Mouse (Mus musculus) limb, embryonic 13.5 days (tissue): ENCODE data around the gene Ap5z1. TPM values are rescaled to one million over a fixed set of nuclear protein-coding genes. Genes with fewer than 3 reads are reported as not detected.
A peak's percentile ranks its signal among the peaks of the same experiment; 100 is the strongest.

Experiments used
- ATAC-seq: fragments of 200-750 bp; cut with Nextera tagmentation; 2 replicates; pipeline ENCODE4 v1.8.0; 2017; ENCODE audit warnings: low read depth, moderate number of reproducible peaks, moderate TSS enrichment; ENCODE audit not compliant: low FRiP score
- H3K27ac ChIP-seq: fragments of 300-500 bp; sonication (generic); 2 replicates; pipeline ENCODE4 v1.5.1; 2015; ENCODE audit warnings: inconsistent platforms, mild to moderate bottlenecking, moderate library complexity
- H3K27me3 ChIP-seq: fragments of 300-500 bp; sonication (generic); 2 replicates; pipeline ENCODE4 v1.6.1; 2015; ENCODE audit warnings: mild to moderate bottlenecking, inconsistent platforms
- H3K36me3 ChIP-seq: fragments of 300-500 bp; sonication (generic); 2 replicates; pipeline ENCODE4 v1.6.1; 2015; ENCODE audit warnings: inconsistent platforms, mild to moderate bottlenecking, moderate library complexity
- H3K4me1 ChIP-seq: fragments of 300-500 bp; sonication (generic); 2 replicates; pipeline ENCODE4 v1.6.1; 2015; ENCODE audit warnings: inconsistent platforms
- H3K4me2 ChIP-seq: fragments of 300-500 bp; sonication (generic); replicated peaks from 2 replicates; pipeline ENCODE4 v1.6.1; 2015; ENCODE audit warnings: inconsistent platforms, mild to moderate bottlenecking, moderate library complexity
- H3K4me3 ChIP-seq: fragments of 300-500 bp; sonication (generic); 2 replicates; pipeline ENCODE4 v1.5.1; 2015; ENCODE audit warnings: moderate library complexity, mild to moderate bottlenecking, inconsistent platforms
- H3K9ac ChIP-seq: fragments of 300-500 bp; sonication (generic); 2 replicates; pipeline ENCODE4 v1.6.1; 2015; ENCODE audit warnings: mild to moderate bottlenecking, inconsistent platforms
- H3K9me3 ChIP-seq: fragments of 300-500 bp; sonication (generic); 2 replicates; pipeline ENCODE4 v1.6.1; 2016; ENCODE audit warnings: inconsistent platforms
- WGBS: fragments of 180-500 bp; shearing (Covaris S2); methylation state at CpG from one replicate; pipeline ENCODE4 v1.1.7; 2015; 5-methylcytosine and 5-hydroxymethylcytosine counted together
- polyA plus RNA-seq: library from polyadenylated mRNA; unstranded; fragments of >200 nt; fragmentation: Nextera tagmentation; extraction: Ambion mirVana; gene quantifications from 2 replicates; pipeline ENCODE4 v1.2.1, GENCODE M21; 2015

Ap5z1 gene
- polyA plus RNA-seq, 1 experiment from 2014 or later = 7.9 TPM

GRCm38 (mm10) chr5:142478829-142479435 lies 15.2 kb downstream of the Ap5z1 start:
- peak overlapping the region; percentile 45; the same call in 1 of the 2 replicates for H3K9ac ChIP-seq
- peaks cover 9% of the 10 kb centered on the region; the same call in 1 of the 2 replicates for H3K36me3 ChIP-seq
- 28% methylated on average over 17 of the region's 17 CpGs for WGBS
- peak overlapping the region; percentile 25 for H3K4me3 ChIP-seq
- ATAC-seq = peak; percentile 66
- 0 out of 2 replicates have a peak, but pooled peaks cover 6% of the 10 kb centered on the region for H3K4me1 ChIP-seq
- no peak overlapping the region for H3K27ac ChIP-seq
- no peaks in the 10 kb centered on the region for H3K9me3 ChIP-seq
- no peaks in the 10 kb centered on the region for H3K27me3 ChIP-seq
- peak overlapping the region; percentile 53 for H3K4me2 ChIP-seq

- Histone ChIP-seq H3K36me3 (no peaks in the 10 kb centered on the region), H3K27ac (no peak overlapping the region), H3K9me3 (no peaks in the 10 kb centered on the region), H3K4me1 (peaks cover 6% of the 10 kb centered on the region; the same call in 1 of the 2 replicates), H3K4me3 (no peak overlapping the region), H3K27me3 (no peaks in the 10 kb centered on the region), H3K9ac (no peak overlapping the region), H3K4me2 (no peak overlapping the region)
- 55% methylated on average over 2 of the region's 2 CpGs for WGBS
- no peak for ATAC-seq
Measured at GRCm38 (mm10) chr5:142482512-142482911, 18.8 kb downstream of the Ap5z1 start.

- H3K9me3 ChIP-seq = no peaks in the 10 kb centered on the region
- H3K4me1 ChIP-seq = peaks cover 6% of the 10 kb centered on the region; the same call in 1 of the 2 replicates
- no peak overlapping the region for H3K4me3 ChIP-seq
- no peak for ATAC-seq
- H3K36me3 ChIP-seq = no peaks in the 10 kb centered on the region
- no peak overlapping the region for H3K9ac ChIP-seq
- no peaks in the 10 kb centered on the region for H3K27me3 ChIP-seq
- no peak overlapping the region for H3K4me2 ChIP-seq
- 92% methylated on average over 5 of the region's 5 CpGs for WGBS
- no peak overlapping the region for H3K27ac ChIP-seq
Measured at GRCm38 (mm10) chr5:142483581-142483980, 19.8 kb downstream of the Ap5z1 start.

- H3K9ac ChIP-seq = no peak overlapping the region; the same call in 1 of the 2 replicates
- WGBS = 51% methylated on average over 9 of the region's 9 CpGs
- H3K9me3 ChIP-seq = no peaks in the 10 kb centered on the region
- H3K36me3 ChIP-seq = no peaks in the 10 kb centered on the region
- H3K27me3 ChIP-seq = no peaks in the 10 kb centered on the region
- no peaks in the 10 kb centered on the region; the same call in 1 of the 2 replicates for H3K4me1 ChIP-seq
- no peak overlapping the region for H3K27ac ChIP-seq
- H3K4me3 ChIP-seq = no peak overlapping the region
- no peak for ATAC-seq
- no peak overlapping the region for H3K4me2 ChIP-seq
Measured at GRCm38 (mm10) chr5:142486654-142487053, 22.9 kb downstream of the Ap5z1 start.

GRCm38 (mm10) chr5:142489955-142490707 lies 26.4 kb downstream of the Ap5z1 start:
- Histone ChIP-seq H3K27ac (no peak overlapping the region), H3K4me1 (peaks cover 3% of the 10 kb centered on the region), H3K36me3 (no peaks in the 10 kb centered on the region), H3K4me3 (no peak overlapping the region), H3K4me2 (no peak overlapping the region), H3K9me3 (no peaks in the 10 kb centered on the region), H3K9ac (no peak overlapping the region), H3K27me3 (no peaks in the 10 kb centered on the region)
- no peak for ATAC-seq
- WGBS = 75% methylated on average over 9 of the region's 9 CpGs

- Histone ChIP-seq H3K9me3 (no peaks in the 10 kb centered on the region), H3K4me3 (no peak overlapping the region), H3K27ac (no peak overlapping the region), H3K36me3 (no peaks in the 10 kb centered on the region), H3K4me1 (peaks cover 11% of the 10 kb centered on the region; the same call in 1 of the 2 replicates), H3K4me2 (no peak overlapping the region), H3K9ac (no peak overlapping the region), H3K27me3 (no peaks in the 10 kb centered on the region)
- no peak for ATAC-seq
- 84% methylated on average over 3 of the region's 3 CpGs for WGBS
Measured at GRCm38 (mm10) chr5:142493307-142493706, 29.6 kb downstream of the Ap5z1 start.

GRCm38 (mm10) chr5:142495321-142496096 lies 31.8 kb downstream of the Ap5z1 start:
- Histone ChIP-seq H3K4me2 (no peak overlapping the region), H3K36me3 (no peaks in the 10 kb centered on the region), H3K27ac (no peak overlapping the region; the same call in 1 of the 2 replicates), H3K4me1 (peaks cover 16% of the 10 kb centered on the region; the same call in 1 of the 2 replicates), H3K9me3 (no peaks in the 10 kb centered on the region), H3K9ac (no peak overlapping the region), H3K27me3 (no peaks in the 10 kb centered on the region), H3K4me3 (no peak overlapping the region)
- no peak; the same call in 1 of the 2 replicates for ATAC-seq
- WGBS = 47% methylated on average over 14 of the region's 14 CpGs

- H3K4me1 ChIP-seq = peaks cover 24% of the 10 kb centered on the region
- no peak for ATAC-seq
- H3K4me2 ChIP-seq = no peak overlapping the region
- no peaks in the 10 kb centered on the region for H3K36me3 ChIP-seq
- H3K9me3 ChIP-seq = no peaks in the 10 kb centered on the region
- H3K27me3 ChIP-seq = no peaks in the 10 kb centered on the region
- no peak overlapping the region for H3K4me3 ChIP-seq
- WGBS = 52% methylated on average over 3 of the region's 3 CpGs
- no peak overlapping the region for H3K27ac ChIP-seq
- no peak overlapping the region for H3K9ac ChIP-seq
Measured at GRCm38 (mm10) chr5:142498964-142499363, 35.2 kb downstream of the Ap5z1 start.

- Histone ChIP-seq H3K4me2 (no peak overlapping the region), H3K27ac (no peak overlapping the region), H3K4me1 (peaks cover 14% of the 10 kb centered on the region; the same call in 1 of the 2 replicates), H3K27me3 (no peaks in the 10 kb centered on the region), H3K9me3 (no peaks in the 10 kb centered on the region), H3K4me3 (no peak overlapping the region), H3K36me3 (no peaks in the 10 kb centered on the region), H3K9ac (no peak overlapping the region; the same call in 1 of the 2 replicates)
- no peak for ATAC-seq
- 67% methylated on average over 10 of the region's 10 CpGs for WGBS
Measured at GRCm38 (mm10) chr5:142500918-142501317, 37.2 kb downstream of the Ap5z1 start.

- Histone ChIP-seq H3K4me1 (peaks cover 14% of the 10 kb centered on the region; the same call in 1 of the 2 replicates), H3K4me3 (no peak overlapping the region), H3K36me3 (no peaks in the 10 kb centered on the region), H3K27ac (no peak overlapping the region), H3K9me3 (no peaks in the 10 kb centered on the region), H3K9ac (no peak overlapping the region), H3K27me3 (no peaks in the 10 kb centered on the region), H3K4me2 (no peak overlapping the region)
- ATAC-seq = peak; percentile 78
- 10% methylated on average over 3 of the region's 3 CpGs for WGBS
Measured at GRCm38 (mm10) chr5:142502414-142502813, 38.7 kb downstream of the Ap5z1 start.

GRCm38 (mm10) chr5:142504175-142504574 lies 40.4 kb downstream of the Ap5z1 start:
- WGBS = 77% methylated on average over 3 of the region's 3 CpGs
- Histone ChIP-seq H3K4me2 (no peak overlapping the region), H3K27ac (no peak overlapping the region), H3K9me3 (no peaks in the 10 kb centered on the region), H3K4me3 (no peak overlapping the region), H3K36me3 (no peaks in the 10 kb centered on the region), H3K9ac (no peak overlapping the region), H3K27me3 (no peaks in the 10 kb centered on the region), H3K4me1 (peaks cover 17% of the 10 kb centered on the region)
- ATAC-seq = no peak
